Mouse (Mus musculus) stomach, embryonic 15.5 days (tissue): ENCODE results near the gene Gstm1. TPM values are rescaled to one million over a fixed set of nuclear protein-coding genes. Genes with fewer than 3 reads are reported as not detected.

Experiments used
- ATAC-seq: fragments of 200-750 bp; cut with Nextera tagmentation; 2 replicates; pipeline ENCODE4 v1.8.0; 2017; ENCODE audit warnings: low read depth, moderate number of reproducible peaks, moderate TSS enrichment; ENCODE audit not compliant: insufficient read depth, low FRiP score
- H3K27ac ChIP-seq: fragments of 300-500 bp; sonication (generic); 2 replicates; pipeline ENCODE4 v1.5.1; 2015; ENCODE audit warnings: mild to moderate bottlenecking, inconsistent platforms
- H3K27me3 ChIP-seq: fragments of 300-500 bp; sonication (generic); replicated peaks from 2 replicates; pipeline ENCODE4 v1.6.1; 2015; ENCODE audit warnings: inconsistent platforms
- H3K36me3 ChIP-seq: fragments of 300-500 bp; sonication (generic); 2 replicates; pipeline ENCODE4 v1.6.1; 2015; ENCODE audit warnings: inconsistent platforms
- H3K4me1 ChIP-seq: fragments of 300-500 bp; sonication (generic); 2 replicates; pipeline ENCODE4 v1.6.1; 2015; ENCODE audit warnings: inconsistent platforms
- H3K4me2 ChIP-seq: fragments of 300-500 bp; sonication (generic); 2 replicates; pipeline ENCODE4 v1.6.1; 2015; ENCODE audit warnings: mild to moderate bottlenecking, inconsistent platforms
- H3K4me3 ChIP-seq: fragments of 300-500 bp; sonication (generic); replicated peaks from 2 replicates; pipeline ENCODE4 v1.5.1; 2015; ENCODE audit warnings: inconsistent platforms
- H3K9ac ChIP-seq: fragments of 300-500 bp; sonication (generic); 2 replicates; pipeline ENCODE4 v1.6.1; 2015; ENCODE audit warnings: inconsistent platforms
- H3K9me3 ChIP-seq: fragments of 300-500 bp; sonication (generic); 2 replicates; pipeline ENCODE4 v1.6.1; 2016; ENCODE audit warnings: inconsistent platforms
- WGBS: fragments of 180-500 bp; shearing (Covaris S2); methylation state at CpG from one replicate; pipeline ENCODE4 v1.1.7; 2015; 5-methylcytosine and 5-hydroxymethylcytosine counted together
- polyA plus RNA-seq: library from polyadenylated mRNA; unstranded; fragments of >200 nt; fragmentation: Nextera tagmentation; extraction: Ambion mirVana; gene quantifications from 2 replicates; pipeline ENCODE4 v1.2.1, GENCODE M21; 2015

The Gstm1 gene
- polyA plus RNA-seq, result 546 and 570 TPM in 2 replicates

GRCm38 (mm10) chr3:108017473-108018189, at the start of gene Gstm1:
TSS of gene Gstm1 (minus strand) at chr3:108017973.
- Histone ChIP-seq H3K4me3 (peak within 1 kb of the TSS; percentile 45), H3K27ac (peak within 1 kb of the TSS; percentile 96), H3K4me1 (peaks cover 16% of the 10 kb centered on the region; the same call in 1 of the 2 replicates), H3K9me3 (no peaks in the 10 kb centered on the region), H3K27me3 (no peaks in the 10 kb centered on the region), H3K4me2 (peak within 1 kb of the TSS; percentile 79), H3K9ac (peak within 1 kb of the TSS; percentile 35; the same call in 1 of the 2 replicates), H3K36me3 (no peaks in the 10 kb centered on the region)
- 0% methylated on average over 31 of the region's 31 CpGs for WGBS
- ATAC-seq, result peak; percentile 97

GRCm38 (mm10) chr3:108067370-108067934, 49.7 kb upstream of the Gstm1 start:
- Histone ChIP-seq H3K4me2 (no peak overlapping the region), H3K9me3 (no peaks in the 10 kb centered on the region), H3K36me3 (no peaks in the 10 kb centered on the region), H3K27me3 (no peaks in the 10 kb centered on the region), H3K4me3 (no peak overlapping the region), H3K27ac (no peak overlapping the region), H3K4me1 (peaks cover 8% of the 10 kb centered on the region; the same call in 1 of the 2 replicates), H3K9ac (no peak overlapping the region)
- 55% methylated on average over 6 of the region's 6 CpGs for WGBS
- ATAC-seq, result no peak; the same call in 1 of the 2 replicates

DNA sequence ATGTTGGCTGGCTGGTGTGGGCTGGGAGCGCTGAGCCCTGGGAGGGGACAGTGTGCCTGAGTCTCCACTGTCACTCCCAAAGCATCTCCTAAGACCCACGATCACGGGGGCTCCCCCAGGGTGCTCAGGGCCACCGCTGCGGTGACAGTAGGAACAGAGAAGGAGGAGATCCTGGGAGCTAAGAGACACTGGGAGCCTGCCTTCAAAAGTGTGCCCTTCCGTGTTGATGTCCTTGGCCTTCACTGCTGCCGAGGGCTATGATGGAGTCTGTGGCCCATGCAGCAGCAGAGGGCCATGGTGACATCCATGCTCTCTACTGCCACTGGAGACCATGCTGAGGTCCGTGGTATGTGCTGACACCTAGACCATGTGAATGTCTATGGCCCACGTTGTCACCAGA, 47.8 kb upstream of the Gstm1 start:
- Histone ChIP-seq H3K27me3 (no peaks in the 10 kb centered on the region), H3K27ac (no peak overlapping the region), H3K9me3 (no peaks in the 10 kb centered on the region), H3K4me1 (peaks cover 8% of the 10 kb centered on the region; the same call in 1 of the 2 replicates), H3K4me3 (no peak overlapping the region), H3K4me2 (no peak overlapping the region), H3K36me3 (no peaks in the 10 kb centered on the region), H3K9ac (no peak overlapping the region)
- ATAC-seq, result no peak
- WGBS, result 78% methylated on average over 9 of the region's 9 CpGs

DNA sequence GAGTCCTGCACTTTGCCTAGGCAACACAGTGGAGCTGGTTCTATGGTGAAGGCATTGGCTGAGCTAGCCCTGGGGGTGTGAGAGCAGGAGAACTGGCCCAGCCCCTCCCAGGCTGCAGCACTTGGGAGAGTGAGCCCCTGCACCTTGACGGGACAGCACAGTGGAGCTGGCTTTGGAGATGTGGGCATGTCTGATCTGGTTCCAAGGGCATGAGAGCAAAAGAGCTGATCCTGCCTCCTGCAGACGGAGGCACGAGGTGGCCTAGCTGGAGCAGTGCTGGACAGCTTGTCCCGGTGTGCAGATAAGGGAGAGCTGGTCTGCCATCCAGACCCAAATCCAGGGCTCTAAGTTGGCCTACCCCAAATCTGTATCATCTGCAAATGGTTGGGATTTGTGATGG, 46.9 kb upstream of the Gstm1 start:
- WGBS, result 66% methylated on average over 4 of the region's 4 CpGs
- no peak for ATAC-seq
- Histone ChIP-seq H3K4me1 (peaks cover 8% of the 10 kb centered on the region; the same call in 1 of the 2 replicates), H3K4me2 (no peak overlapping the region), H3K4me3 (no peak overlapping the region), H3K9ac (no peak overlapping the region), H3K27ac (no peak overlapping the region), H3K9me3 (no peaks in the 10 kb centered on the region), H3K36me3 (no peaks in the 10 kb centered on the region), H3K27me3 (no peaks in the 10 kb centered on the region)

- Histone ChIP-seq H3K27ac (peak overlapping the region; percentile 44; the same call in 1 of the 2 replicates), H3K36me3 (no peaks in the 10 kb centered on the region), H3K27me3 (no peaks in the 10 kb centered on the region), H3K4me1 (no peaks in the 10 kb centered on the region), H3K4me3 (no peak overlapping the region), H3K9ac (no peak overlapping the region), H3K9me3 (no peaks in the 10 kb centered on the region), H3K4me2 (no peak overlapping the region)
- 76% methylated on average over 8 of the region's 8 CpGs for WGBS
- ATAC-seq, result no peak
Measured at GRCm38 (mm10) chr3:108062648-108063047, 44.9 kb upstream of the Gstm1 start.

DNA sequence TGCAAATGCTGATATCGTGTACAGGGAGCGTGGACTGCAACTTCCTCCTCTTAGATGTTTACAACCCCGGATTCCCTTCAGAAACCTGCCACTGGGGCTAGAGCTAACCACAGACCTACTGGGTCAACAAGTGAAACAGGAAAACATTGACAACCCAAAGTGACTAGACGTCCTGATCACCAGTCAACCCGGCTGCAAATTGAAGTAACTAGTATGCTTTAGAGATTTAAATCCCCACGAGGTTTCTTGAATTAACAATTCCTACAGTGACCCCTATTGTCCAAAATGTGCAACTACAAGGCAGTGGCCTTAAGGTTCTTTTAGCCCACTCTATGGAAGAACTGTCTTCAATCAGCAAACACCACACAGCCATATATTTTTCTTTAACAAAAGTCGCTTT, 43.6 kb upstream of the Gstm1 start:
- WGBS, result 14% methylated on average over 7 of the region's 7 CpGs
- no peak overlapping the region for H3K9ac ChIP-seq

DNA sequence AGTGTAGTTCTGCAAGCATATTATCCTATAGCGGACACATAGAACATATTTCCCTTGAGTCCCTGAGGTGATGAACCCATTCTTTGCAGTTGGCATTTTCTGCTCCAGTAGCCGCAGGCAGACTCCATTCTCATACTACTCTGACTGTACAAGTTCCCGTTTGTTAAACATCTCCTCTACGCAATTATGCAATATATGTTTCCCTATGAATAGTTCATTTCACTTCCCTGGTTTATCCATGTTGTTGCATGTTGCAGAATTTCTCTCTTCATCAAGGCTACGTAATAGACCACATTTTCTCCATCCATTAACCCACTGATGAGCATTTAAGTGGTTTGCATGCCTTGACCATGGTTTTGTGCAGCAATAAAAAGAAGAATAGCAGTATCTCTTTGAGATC, 32.7 kb upstream of the Gstm1 start:
- no peak overlapping the region for H3K4me2 ChIP-seq
- no peaks in the 10 kb centered on the region for H3K27me3 ChIP-seq
- no peak overlapping the region for H3K27ac ChIP-seq
- H3K4me3 ChIP-seq, result no peak overlapping the region
- H3K36me3 ChIP-seq, result no peaks in the 10 kb centered on the region
- 90% methylated on average over 5 of the region's 5 CpGs for WGBS
- no peak overlapping the region for H3K9ac ChIP-seq
- ATAC-seq, result no peak
- H3K9me3 ChIP-seq, result no peaks in the 10 kb centered on the region
- H3K4me1 ChIP-seq, result no peaks in the 10 kb centered on the region

More for the DNA sequence above, 43.6 kb upstream of the Gstm1 start:
- no peak overlapping the region for H3K4me3 ChIP-seq
- H3K9me3 ChIP-seq, result no peaks in the 10 kb centered on the region
- 0 out of 2 replicates have a peak, but pooled peaks have one; percentile 4 for ATAC-seq
- H3K36me3 ChIP-seq, result no peaks in the 10 kb centered on the region
- H3K27ac ChIP-seq, result peak overlapping the region; percentile 52; the same call in 1 of the 2 replicates
- H3K4me1 ChIP-seq, result no peaks in the 10 kb centered on the region
- peak overlapping the region; percentile 39 for H3K4me2 ChIP-seq
- H3K27me3 ChIP-seq, result no peaks in the 10 kb centered on the region

GRCm38 (mm10) chr3:108048306-108048705, 30.5 kb upstream of the Gstm1 start:
- no peak overlapping the region for H3K4me2 ChIP-seq
- no peak overlapping the region for H3K4me3 ChIP-seq
- no peak overlapping the region for H3K9ac ChIP-seq
- no peaks in the 10 kb centered on the region for H3K27me3 ChIP-seq
- WGBS, result 34% methylated on average over 3 of the region's 3 CpGs
- no peaks in the 10 kb centered on the region for H3K9me3 ChIP-seq
- no peak for ATAC-seq
- no peaks in the 10 kb centered on the region for H3K4me1 ChIP-seq
- H3K27ac ChIP-seq, result no peak overlapping the region
- H3K36me3 ChIP-seq, result no peaks in the 10 kb centered on the region

GRCm38 (mm10) chr3:108046944-108047655, 29.3 kb upstream of the Gstm1 start:
- no peak for ATAC-seq
- no peak overlapping the region for H3K9ac ChIP-seq
- H3K4me2 ChIP-seq, result no peak overlapping the region
- no peaks in the 10 kb centered on the region for H3K27me3 ChIP-seq
- H3K9me3 ChIP-seq, result no peaks in the 10 kb centered on the region
- no peak overlapping the region for H3K27ac ChIP-seq
- H3K36me3 ChIP-seq, result no peaks in the 10 kb centered on the region
- 71% methylated on average over 2 of the region's 2 CpGs for WGBS
- H3K4me3 ChIP-seq, result no peak overlapping the region
- no peaks in the 10 kb centered on the region for H3K4me1 ChIP-seq

DNA sequence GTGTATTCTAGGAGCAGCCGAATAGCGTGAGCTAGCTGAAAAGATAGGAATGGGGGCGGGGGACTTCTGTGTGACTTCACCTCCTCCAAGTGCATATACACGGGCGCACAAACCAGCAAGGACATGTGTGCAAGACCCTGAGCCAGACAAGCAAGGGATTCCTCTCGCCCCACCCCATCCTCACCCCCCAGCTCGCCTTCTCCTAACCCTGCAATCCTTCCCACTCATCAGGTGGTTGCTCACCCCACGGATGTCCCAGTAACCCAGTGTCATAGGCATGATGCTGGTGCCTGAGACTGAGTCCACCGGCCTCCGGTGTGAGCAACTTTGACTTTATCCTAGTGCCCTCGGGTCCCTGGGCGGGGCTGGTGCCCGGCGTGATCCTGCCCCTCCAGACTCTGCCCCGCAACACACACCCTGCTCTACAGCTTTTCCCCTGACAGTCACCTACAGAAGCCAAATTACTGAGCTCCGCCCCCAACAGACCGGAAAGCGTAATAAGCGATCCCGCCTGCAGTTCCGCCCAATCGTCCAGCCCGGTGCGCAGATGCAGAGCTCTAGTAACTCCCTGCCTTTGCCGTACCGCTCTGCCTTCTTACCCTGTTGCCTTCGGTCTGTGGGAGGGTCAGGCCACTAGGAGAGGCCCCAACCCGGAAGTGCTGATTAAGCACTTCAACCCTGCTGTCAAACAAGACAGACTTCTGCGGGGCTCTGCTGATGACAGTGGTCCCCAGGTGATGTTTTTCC, 26.8 kb upstream of the Gstm1 start, which contains the start of gene Gstm4:
Gene Gstm4, minus strand, starts transcription at position 501 of the 747 bp plus-strand sequence.
- Histone ChIP-seq H3K4me3 (peak within 1 kb of the TSS; percentile 53), H3K4me1 (no peaks in the 10 kb centered on the region), H3K27ac (peak within 1 kb of the TSS; percentile 70), H3K9me3 (no peaks in the 10 kb centered on the region), H3K9ac (peak within 1 kb of the TSS; percentile 44; the same call in 1 of the 2 replicates), H3K4me2 (peak within 1 kb of the TSS; percentile 90), H3K27me3 (no peaks in the 10 kb centered on the region), H3K36me3 (no peaks in the 10 kb centered on the region)
- peak; percentile 92 for ATAC-seq
- 4% methylated on average over 29 of the region's 29 CpGs for WGBS

GRCm38 (mm10) chr3:108033156-108033555, 15.4 kb upstream of the Gstm1 start:
- H3K27ac ChIP-seq, result no peak overlapping the region
- H3K27me3 ChIP-seq, result no peaks in the 10 kb centered on the region
- no peak overlapping the region for H3K4me2 ChIP-seq
- H3K9ac ChIP-seq, result no peak overlapping the region
- no peaks in the 10 kb centered on the region for H3K9me3 ChIP-seq
- H3K36me3 ChIP-seq, result no peaks in the 10 kb centered on the region
- H3K4me1 ChIP-seq, result no peaks in the 10 kb centered on the region
- H3K4me3 ChIP-seq, result no peak overlapping the region
- 50% methylated on average over 5 of the region's 5 CpGs for WGBS
- no peak for ATAC-seq
